Mouse (Mus musculus): Measurements from ENCODE around the gene Xpr1.
"Not testable (repeated sequence)": the region's sequence is repeated elsewhere in the genome, so short reads cannot be mapped to it uniquely, and the experiment has no call there.

Xpr1 gene

GRCm38 (mm10) chr1:155337315-155337714 lies 79.9 kb downstream of the Xpr1 start:
- in situ Hi-C loops (cut with MboI; ENCODE audit: low sequenced_read_pairs), result no loop called here

- in situ Hi-C loops (cut with MboI; ENCODE audit: low sequenced_read_pairs), result no loop called here
Observed at GRCm38 (mm10) chr1:155335963-155336362, 81.3 kb downstream of the Xpr1 start.

- in situ Hi-C loops (cut with MboI; ENCODE audit: low sequenced_read_pairs), result no loop called here
Observed at GRCm38 (mm10) chr1:155322183-155322582, 95.0 kb downstream of the Xpr1 start.

GRCm38 (mm10) chr1:155320091-155320833 lies 97.0 kb downstream of the Xpr1 start:
- in situ Hi-C loops (cut with MboI; ENCODE audit: low sequenced_read_pairs), result no loop called here

DNA sequence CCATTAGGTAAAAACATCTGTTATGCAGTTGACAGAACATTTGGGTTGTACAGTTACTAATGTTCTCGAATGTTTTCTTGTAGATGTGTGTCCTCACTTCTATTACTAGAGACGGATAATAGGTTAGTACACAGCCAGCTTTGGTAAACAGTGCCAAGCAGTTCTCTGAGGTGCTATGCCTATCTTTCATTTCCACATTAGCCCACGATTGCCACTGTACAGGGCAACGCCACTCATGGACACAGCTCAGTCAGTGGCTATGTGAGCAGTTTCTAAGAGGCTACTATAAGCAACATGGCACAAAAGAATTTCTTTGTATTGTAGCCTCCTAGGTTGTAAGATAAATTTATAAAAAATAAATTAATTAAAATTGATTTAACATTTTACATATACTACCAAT lies 97.7 kb downstream of the Xpr1 start:
- in situ Hi-C loops (cut with MboI; ENCODE audit: low sequenced_read_pairs), result no loop called here

DNA sequence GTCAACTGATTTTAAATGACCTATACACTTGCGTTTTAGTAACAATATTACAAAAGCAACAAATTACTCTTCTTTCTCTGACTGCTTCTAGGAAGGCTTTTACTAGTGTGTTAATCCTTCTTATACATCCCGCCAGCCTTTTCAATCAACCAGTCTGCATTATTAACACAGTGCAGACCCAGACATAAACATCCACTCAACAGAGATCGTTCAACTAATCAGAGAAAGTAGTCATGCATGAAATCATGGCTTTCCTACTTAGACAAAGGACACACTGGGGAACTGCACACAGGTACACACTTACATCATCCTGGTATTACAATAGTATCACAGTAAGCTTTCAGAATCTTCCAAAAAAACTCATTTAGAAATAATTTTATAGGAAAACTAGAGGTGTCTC lies 105.5 kb downstream of the Xpr1 start:
- in situ Hi-C loops (cut with MboI; ENCODE audit: low sequenced_read_pairs), result no loop called here

DNA sequence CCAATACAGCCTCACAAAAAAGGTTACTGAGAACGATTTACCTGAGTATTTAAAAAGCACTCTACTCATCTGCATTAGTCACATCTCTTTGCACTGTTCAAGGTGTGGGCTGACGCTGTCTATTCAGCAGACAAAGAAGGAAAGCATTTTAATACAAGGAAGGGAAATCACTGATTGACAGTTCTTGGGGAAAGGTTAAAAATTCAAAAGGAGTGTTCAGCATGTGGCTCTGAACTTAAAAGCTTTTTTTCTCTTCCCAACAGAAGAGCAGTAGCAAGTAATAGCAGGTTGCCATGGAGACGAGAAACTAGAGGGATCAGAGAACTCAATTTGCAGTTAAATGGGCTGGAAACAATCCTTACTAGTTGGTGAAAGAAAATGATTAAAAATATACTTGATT lies 110.3 kb downstream of the Xpr1 start:
- in situ Hi-C loops (cut with MboI; ENCODE audit: low sequenced_read_pairs), result no loop called here

- in situ Hi-C loops (cut with MboI; ENCODE audit: low sequenced_read_pairs), result no loop called here
Observed at GRCm38 (mm10) chr1:155303402-155303801, 113.8 kb downstream of the Xpr1 start.

GRCm38 (mm10) chr1:155297615-155298014 lies 119.6 kb downstream of the Xpr1 start:
- in situ Hi-C loops (cut with MboI; ENCODE audit: low sequenced_read_pairs), result loop anchor here (10.0 kb wide), 1 partner anchor 237 kb away; no protein-coding TSS in a partner anchor

DNA sequence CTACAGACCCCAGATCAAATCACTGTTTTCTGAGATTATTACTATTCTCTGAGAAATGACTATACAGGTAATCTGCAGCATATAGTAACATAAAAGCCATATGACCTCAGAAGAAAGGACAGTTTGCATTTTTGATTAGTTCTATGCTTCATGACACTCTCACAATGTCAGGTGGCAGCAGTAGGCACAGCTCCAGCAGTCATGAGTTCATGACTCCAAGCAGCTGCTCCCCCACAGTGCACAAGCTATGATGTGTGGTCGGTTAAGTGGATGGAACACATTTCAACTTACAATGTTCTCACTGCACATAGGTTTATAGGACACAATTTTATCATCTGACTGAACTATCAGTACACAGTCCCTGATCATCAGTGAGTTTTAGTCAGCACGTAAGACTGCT lies 120.0 kb downstream of the Xpr1 start:
- in situ Hi-C loops (cut with MboI; ENCODE audit: low sequenced_read_pairs), result loop anchor here (10.0 kb wide), 1 partner anchor 238 kb away; no protein-coding TSS in a partner anchor

DNA sequence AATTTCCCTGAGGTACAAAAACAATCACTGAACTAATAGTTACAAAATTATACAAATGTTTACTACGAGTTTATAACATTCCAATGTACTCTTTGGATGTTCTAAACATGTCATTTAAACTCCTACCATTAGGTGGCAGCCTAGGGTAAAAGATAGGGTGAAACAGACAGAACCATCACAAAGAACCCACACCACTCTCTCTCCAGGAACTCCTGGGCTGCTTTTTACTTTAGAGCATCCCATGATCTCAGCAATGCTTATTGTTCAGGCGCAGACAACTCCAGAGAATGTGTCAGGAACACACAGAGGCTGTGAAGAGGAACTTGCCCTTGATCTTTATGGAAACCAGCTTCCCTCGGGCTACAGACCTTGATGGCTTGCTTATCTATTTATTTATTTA lies 123.8 kb downstream of the Xpr1 start:
- in situ Hi-C loops (cut with MboI; ENCODE audit: low sequenced_read_pairs), result loop anchor here (10.0 kb wide), 1 partner anchor 241 kb away; no protein-coding TSS in a partner anchor

DNA sequence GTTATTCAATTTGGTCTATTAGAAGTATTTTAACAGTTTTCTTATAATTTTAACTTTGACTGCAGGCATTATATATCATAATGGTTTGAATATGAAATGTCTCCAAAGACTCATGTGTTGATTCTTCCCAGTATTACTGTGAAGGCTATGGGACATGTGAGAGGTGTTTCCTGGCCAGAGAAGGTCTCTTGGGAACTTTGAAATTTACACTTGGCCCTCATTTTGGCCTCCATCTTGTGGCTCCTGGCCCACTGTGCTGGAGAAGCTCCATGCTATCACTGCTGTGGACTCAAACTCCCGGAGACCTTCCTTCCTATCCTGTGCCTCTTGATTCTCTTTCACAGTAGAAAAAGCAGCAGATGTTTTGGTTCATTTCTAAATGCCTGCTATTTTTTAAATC lies 127.8 kb downstream of the Xpr1 start:
- in situ Hi-C loops (cut with MboI; ENCODE audit: low sequenced_read_pairs), result no loop called here

DNA sequence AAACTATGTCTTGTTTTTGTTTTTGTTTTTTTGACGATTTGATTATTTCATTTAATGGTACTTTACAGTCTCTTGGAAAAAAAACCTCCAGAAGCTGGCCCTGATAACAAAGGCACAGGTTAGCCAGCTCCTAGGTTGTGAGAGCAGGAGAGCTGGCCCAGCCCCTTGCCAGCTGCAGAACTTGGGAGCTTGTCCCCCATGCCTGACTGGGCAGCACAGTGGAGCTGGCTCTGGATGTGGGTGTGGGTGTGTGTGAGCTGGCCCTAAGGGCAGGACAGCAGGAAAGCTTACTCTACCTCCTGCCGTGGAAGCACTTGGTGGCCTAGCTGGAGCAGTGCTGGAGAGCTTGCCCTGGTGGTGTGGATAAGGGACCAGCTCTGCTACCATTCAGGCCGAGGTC lies 129.2 kb downstream of the Xpr1 start:
- in situ Hi-C loops (cut with MboI; ENCODE audit: low sequenced_read_pairs), result no loop called here

DNA sequence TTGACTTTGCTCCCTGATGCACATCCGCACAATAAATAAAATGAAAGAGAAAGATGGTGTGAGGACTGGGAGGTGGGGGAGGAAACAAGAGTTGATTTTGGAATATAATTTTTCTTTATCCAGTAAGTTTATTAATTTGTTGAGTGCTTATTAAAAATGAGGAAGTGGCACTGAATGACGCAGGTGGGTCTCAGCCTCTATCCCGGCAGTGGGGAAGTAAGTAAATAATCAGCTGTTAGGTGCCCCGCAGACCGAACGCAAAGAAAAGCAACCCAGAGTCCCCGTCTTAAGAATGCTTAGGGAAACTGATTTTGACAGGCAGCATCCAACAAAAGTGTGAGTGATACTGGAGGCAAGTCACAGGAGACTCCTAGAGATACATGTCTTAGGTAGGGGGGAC lies 133.4 kb downstream of the Xpr1 start:
- in situ Hi-C loops (cut with MboI; ENCODE audit: low sequenced_read_pairs), result no loop called here

GRCm38 (mm10) chr1:155281003-155281793 lies 136.0 kb downstream of the Xpr1 start:
- in situ Hi-C loops (cut with MboI; ENCODE audit: low sequenced_read_pairs), result no loop called here

- in situ Hi-C loops (cut with MboI; ENCODE audit: low sequenced_read_pairs), result no loop called here
Observed at GRCm38 (mm10) chr1:155280306-155280705, 136.9 kb downstream of the Xpr1 start.

- in situ Hi-C loops (cut with MboI; ENCODE audit: low sequenced_read_pairs), result no loop called here
Observed at GRCm38 (mm10) chr1:155276381-155277033, 140.7 kb downstream of the Xpr1 start.

DNA sequence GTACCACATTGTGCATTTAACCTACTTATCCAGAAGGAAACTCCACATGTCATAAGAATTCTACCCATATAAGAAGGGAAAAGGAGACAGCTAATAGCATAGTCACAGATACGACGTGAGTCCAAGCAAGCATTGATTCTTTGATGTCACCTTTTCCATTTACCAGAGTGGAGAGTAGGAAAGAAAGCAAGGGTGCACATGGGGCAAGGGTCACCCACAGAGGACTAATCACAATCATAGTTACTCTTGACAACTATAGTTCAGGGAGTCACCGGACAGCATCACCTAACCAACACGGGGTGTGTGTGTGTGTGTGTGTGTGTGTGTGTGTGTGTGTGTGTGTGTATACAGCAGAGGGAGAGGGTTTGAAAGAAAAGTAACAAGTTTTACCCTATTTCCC lies 141.4 kb downstream of the Xpr1 start:
- in situ Hi-C loops (cut with MboI; ENCODE audit: low sequenced_read_pairs), result no loop called here

DNA sequence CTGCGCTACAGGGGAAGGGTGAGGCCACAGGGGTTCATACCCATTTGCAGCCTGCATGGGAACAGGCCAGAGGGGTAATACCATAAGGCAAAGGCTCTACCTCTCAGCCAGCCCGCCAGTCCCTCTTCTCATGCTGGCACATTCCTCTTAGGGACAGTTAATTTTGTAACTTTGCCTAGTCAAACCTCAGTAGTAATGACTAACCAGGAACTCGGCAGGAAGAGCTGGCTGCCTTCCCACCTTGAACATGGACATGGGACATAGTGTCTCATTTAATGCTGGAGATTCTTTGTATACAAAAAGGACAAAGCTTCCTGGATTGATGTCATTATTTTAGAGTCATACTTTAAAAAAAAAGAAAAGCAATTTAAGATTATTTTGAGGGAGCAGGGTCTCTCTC lies 142.2 kb downstream of the Xpr1 start:
- in situ Hi-C loops (cut with MboI; ENCODE audit: low sequenced_read_pairs), result no loop called here

DNA sequence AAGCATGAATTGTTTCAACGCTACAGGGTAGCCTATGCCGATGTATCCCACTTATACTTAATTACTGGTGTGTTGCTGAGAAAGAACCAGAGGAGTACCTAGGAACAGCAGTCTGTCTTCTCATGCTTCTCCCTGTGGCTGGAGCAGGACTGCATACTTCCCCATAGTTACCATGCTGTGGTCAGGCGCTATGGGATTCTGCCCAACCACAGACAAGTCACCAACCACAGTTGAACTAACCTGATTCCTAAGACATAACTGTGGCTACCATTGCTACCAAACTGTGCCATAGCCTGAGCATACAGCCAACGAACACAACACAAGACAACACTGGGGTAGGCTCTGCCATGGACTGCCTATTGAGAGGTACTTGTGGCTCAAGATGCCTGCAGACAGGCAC lies 144.3 kb downstream of the Xpr1 start:
- in situ Hi-C loops (cut with MboI; ENCODE audit: low sequenced_read_pairs), result no loop called here

- in situ Hi-C loops (cut with MboI; ENCODE audit: low sequenced_read_pairs), result not testable (repeated sequence)
Observed at GRCm38 (mm10) chr1:155262496-155262895, 154.7 kb downstream of the Xpr1 start.

GRCm38 (mm10) chr1:155254309-155254708 lies 162.9 kb downstream of the Xpr1 start:
- in situ Hi-C loops (cut with MboI; ENCODE audit: low sequenced_read_pairs), result no loop called here
